Mouse (Mus musculus): Measurements from ENCODE around the gene Gm17093. TPM values are rescaled to one million over a fixed set of nuclear protein-coding genes. Genes with fewer than 3 reads are reported as not detected.
"Not testable (repeated sequence)": the region's sequence is repeated elsewhere in the genome, so short reads cannot be mapped to it uniquely, and the experiment has no call there.

Gm17093 gene
- not detected for total RNA-seq (2021)

GRCm38 (mm10) chr14:44517976-44518375, at the start of gene Gm17093:
TSS of gene Gm17093 (plus strand) at chr14:44518276.
- not testable (repeated sequence) for DNase-seq

GRCm38 (mm10) chr14:44492163-44492562, 25.9 kb upstream of the Gm17093 start, which contains the start of gene BC061237:
TSS of gene BC061237 (plus strand) at chr14:44492463.
- not testable (repeated sequence) for DNase-seq

GRCm38 (mm10) chr14:44547961-44548360, 29.9 kb downstream of the Gm17093 start:
- not testable (repeated sequence) for DNase-seq

Other genes starting within 250 kb of the Gm17093 start
- not detected for gene Gm8220, start 232.7 kb upstream of the Gm17093 start, total RNA-seq (2021)
- gene Gm5930, start 179.7 kb upstream of the Gm17093 start, total RNA-seq (2021), result not detected
- not detected for gene Gm8229, start 152.9 kb upstream of the Gm17093 start, total RNA-seq (2021)
- not detected for gene Gm3371, start 107.6 kb upstream of the Gm17093 start, total RNA-seq (2021)
- gene Gm8232, start 84.6 kb upstream of the Gm17093 start, total RNA-seq (2021), result not detected
- not detected for gene BC061237, start 25.8 kb upstream of the Gm17093 start, total RNA-seq (2021)
- not detected for gene Gm8247, start 64.9 kb downstream of the Gm17093 start, total RNA-seq (2021)
- not detected for gene Gm5624, start 109.7 kb downstream of the Gm17093 start, total RNA-seq (2021)
- gene Gm8257, start 188.2 kb downstream of the Gm17093 start, total RNA-seq (2021), result not detected
- gene Gm8267, start 232.1 kb downstream of the Gm17093 start, total RNA-seq (2021), result not detected